In the genomic region with DNA sequence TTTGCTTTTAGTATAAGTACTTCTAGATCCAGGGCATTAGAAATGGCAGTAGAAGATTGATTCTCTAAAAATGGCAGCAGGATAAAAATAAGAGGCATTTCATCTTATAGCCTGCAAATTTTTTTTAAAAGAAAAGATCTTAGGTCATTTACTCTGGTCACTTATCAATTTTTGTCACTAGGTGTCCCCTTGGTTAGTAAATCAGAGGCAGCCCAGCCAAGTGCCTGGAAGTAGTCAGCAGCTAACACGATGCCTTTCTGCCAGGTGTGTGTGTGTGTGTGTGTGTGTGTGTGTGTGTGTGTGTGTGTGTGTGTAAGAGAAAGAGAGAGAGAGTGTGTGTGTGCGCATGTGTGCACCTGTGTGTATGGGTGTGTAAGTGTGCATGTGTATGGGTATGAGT, we compare ENCODE assay signal across 16 mouse cellular contexts. TPM values are rescaled to one million over a fixed set of nuclear protein-coding genes. Genes with fewer than 3 reads are reported as not detected.
DNase-seq lines count a peak whose midpoint lies in the region; ATAC-seq and TF ChIP-seq lines count a peak whose summit lies in the region.
"Had no signal": no experiment of that assay in that cellular context is flagged by ENCODE, and none has a peak within 500 bp of the region (broad histone marks: within the 10 kb centered on the region; RNA-seq: fewer than 3 reads in every experiment).

No protein-coding gene starts in this region.

- no peaks in the 10 kb centered on the region for H3K27me3 ChIP-seq in hindbrain, embryonic 16.5 days (replicated peaks; ENCODE audit: control insufficient read depth, insufficient read depth, low read length)
- no peaks in the 10 kb centered on the region for H3K27me3 ChIP-seq in hindbrain, embryonic 11.5 days (ENCODE audit: control insufficient read depth, insufficient read depth, low read length)
- no peaks in the 10 kb centered on the region for H3K27me3 ChIP-seq in lung, postnatal 0 days (replicated peaks; ENCODE audit: insufficient read depth, low read length)
- H3K27me3 ChIP-seq in midbrain, postnatal 0 days (ENCODE audit: insufficient read depth, low read length), result no peaks in the 10 kb centered on the region
- H3K27me3 ChIP-seq: heart, embryonic 13.5 days; hindbrain, embryonic 15.5 days; neural tube, embryonic 12.5 days had no signal

- H3K27ac ChIP-seq in hindbrain, embryonic 16.5 days (ENCODE audit: low read depth, low read length), result no peak overlapping the region
- no peak overlapping the region for H3K27ac ChIP-seq in hindbrain, embryonic 11.5 days (ENCODE audit: low read depth, low read length)
- H3K27ac ChIP-seq in lung, postnatal 0 days (ENCODE audit: low read length), result no peak overlapping the region
- no peak overlapping the region for H3K27ac ChIP-seq in midbrain, postnatal 0 days (ENCODE audit: low read depth, low read length)
- H3K27ac ChIP-seq in left cerebral cortex, adult 2 months, result no peak overlapping the region
- H3K27ac ChIP-seq: heart, embryonic 13.5 days; hindbrain, embryonic 15.5 days; neural tube, embryonic 12.5 days had no signal

- ATAC-seq in hindbrain, embryonic 16.5 days, result peak; percentile 17; the same call in 1 of the 2 replicates
- no peak for ATAC-seq in hindbrain, embryonic 11.5 days (ENCODE audit: low FRiP score)
- ATAC-seq in lung, postnatal 0 days, result no peak
- no peak for ATAC-seq in midbrain, postnatal 0 days (ENCODE audit: low FRiP score)

- TF ChIP-seq EP300 in lung, postnatal 0 days (IDR thresholded peaks at IDR 0.05), result no peak

- H3K4me2 ChIP-seq in hindbrain, embryonic 16.5 days (ENCODE audit: low read length), result no peak overlapping the region
- H3K4me2 ChIP-seq in hindbrain, embryonic 11.5 days (replicated peaks; ENCODE audit: low read depth, low read length), result no peak overlapping the region
- H3K4me2 ChIP-seq in lung, postnatal 0 days (replicated peaks; ENCODE audit: low read depth, low read length), result no peak overlapping the region
- H3K4me2 ChIP-seq in midbrain, postnatal 0 days (ENCODE audit: low read depth, low read length, poor library complexity, severe bottlenecking), result no peak overlapping the region
- H3K4me2 ChIP-seq: heart, embryonic 13.5 days; hindbrain, embryonic 15.5 days; neural tube, embryonic 12.5 days had no signal

- no peaks in the 10 kb centered on the region for H3K4me1 ChIP-seq in hindbrain, embryonic 16.5 days (ENCODE audit: control insufficient read depth, insufficient read depth, low read depth, low read length)
- no peaks in the 10 kb centered on the region for H3K4me1 ChIP-seq in hindbrain, embryonic 11.5 days (replicated peaks; ENCODE audit: control insufficient read depth, insufficient read depth, low read length)
- no peaks in the 10 kb centered on the region for H3K4me1 ChIP-seq in lung, postnatal 0 days (ENCODE audit: insufficient read depth, low read depth, low read length)
- H3K4me1 ChIP-seq in midbrain, postnatal 0 days (ENCODE audit: insufficient read depth, low read length), result no peaks in the 10 kb centered on the region
- H3K4me1 ChIP-seq: neural tube, embryonic 12.5 days had no signal

- peaks cover 3% of the 10 kb centered on the region; the same call in 1 of the 2 replicates for H3K9me3 ChIP-seq in hindbrain, embryonic 16.5 days (ENCODE audit: control insufficient read depth, low read length)
- H3K9me3 ChIP-seq in hindbrain, embryonic 11.5 days (ENCODE audit: control insufficient read depth, low read length), result no peaks in the 10 kb centered on the region
- H3K9me3 ChIP-seq in lung, postnatal 0 days (ENCODE audit: low read length), result no peaks in the 10 kb centered on the region
- no peaks in the 10 kb centered on the region for H3K9me3 ChIP-seq in midbrain, postnatal 0 days (ENCODE audit: low read length)
- H3K9me3 ChIP-seq: hindbrain, embryonic 15.5 days; neural tube, embryonic 12.5 days had no signal

- H3K9ac ChIP-seq in hindbrain, embryonic 16.5 days (ENCODE audit: low read depth, low read length), result no peak overlapping the region
- H3K9ac ChIP-seq in hindbrain, embryonic 11.5 days (ENCODE audit: low read depth, low read length), result no peak overlapping the region
- H3K9ac ChIP-seq in lung, postnatal 0 days (replicated peaks; ENCODE audit: low read depth), result no peak overlapping the region
- no peak overlapping the region for H3K9ac ChIP-seq in midbrain, postnatal 0 days (replicated peaks; ENCODE audit: low read length, poor library complexity, severe bottlenecking)
- H3K9ac ChIP-seq: heart, embryonic 13.5 days; hindbrain, embryonic 15.5 days; neural tube, embryonic 12.5 days had no signal

- 67% methylated on average over 2 of the region's 2 CpGs for WGBS in hindbrain, embryonic 16.5 days
- 82% methylated on average over 2 of the region's 2 CpGs for WGBS in hindbrain, embryonic 11.5 days
- 61% methylated on average over 2 of the region's 2 CpGs for WGBS in lung, postnatal 0 days
- WGBS in midbrain, postnatal 0 days, result 74% methylated on average over 2 of the region's 2 CpGs

- DNase-seq in hindbrain, embryonic 11.5 days (ENCODE audit: low spot score), result no peak
- DNase-seq in lung, postnatal 0 days (ENCODE audit: low spot score), result peak; percentile 31
- no peak for DNase-seq in lung, postnatal 14 days
- peak; percentile 13 for DNase-seq in NIH3T3 (ENCODE audit: low read depth)
- DNase-seq in midbrain, postnatal 0 days (ENCODE audit: low spot score), result no peak
- DNase-seq in yolk sac, embryonic 10.5 days (ENCODE audit: low spot score), result no peak
- DNase-seq in left cerebral cortex, adult 2 months (ENCODE audit: extremely low spot score in 1 of 2, low spot score in 2 of 2), result no peak
- DNase-seq: cerebellum, adult 9-11 months; thymus, adult 18-20 months had no signal

- intact Hi-C loops in left cerebral cortex, adult 2 months (cut with DNase I), result no loop called here

- H3K4me3 ChIP-seq in hindbrain, embryonic 16.5 days (ENCODE audit: low read length), result no peak overlapping the region
- H3K4me3 ChIP-seq in hindbrain, embryonic 11.5 days (ENCODE audit: low read depth, low read length), result no peak overlapping the region
- H3K4me3 ChIP-seq in lung, postnatal 0 days (ENCODE audit: low read depth, low read length), result no peak overlapping the region
- no peak overlapping the region for H3K4me3 ChIP-seq in midbrain, postnatal 0 days (ENCODE audit: low read depth, low read length)
- no peak overlapping the region for H3K4me3 ChIP-seq in left cerebral cortex, adult 2 months
- H3K4me3 ChIP-seq: heart, embryonic 13.5 days; hindbrain, embryonic 15.5 days; neural tube, embryonic 12.5 days had no signal

- H3K36me3 ChIP-seq in hindbrain, embryonic 16.5 days (ENCODE audit: control insufficient read depth, insufficient read depth, low read length), result no peaks in the 10 kb centered on the region
- H3K36me3 ChIP-seq in hindbrain, embryonic 11.5 days (ENCODE audit: control insufficient read depth, insufficient read depth, low read length), result no peaks in the 10 kb centered on the region
- no peaks in the 10 kb centered on the region for H3K36me3 ChIP-seq in lung, postnatal 0 days (ENCODE audit: insufficient read depth, low read length)
- no peaks in the 10 kb centered on the region for H3K36me3 ChIP-seq in midbrain, postnatal 0 days (ENCODE audit: insufficient read depth, low read length)
- H3K36me3 ChIP-seq: heart, embryonic 13.5 days; hindbrain, embryonic 15.5 days; neural tube, embryonic 12.5 days had no signal

- no peak for TF ChIP-seq CTCF in lung, postnatal 0 days (IDR thresholded peaks at IDR 0.05)
- peak; percentile 55 for TF ChIP-seq CTCF in midbrain, postnatal 0 days (IDR thresholded peaks at IDR 0.05)
- no peak for TF ChIP-seq CTCF in left cerebral cortex, adult 2 months (IDR thresholded peaks at IDR 0.05)

RNA-seq across cellular contexts. Expression of a gene that starts 28.4 kb away (rescaled TPM):
- 1.0 TPM in 1 of 2 replicates, not detected in the other for polyA plus RNA-seq in hindbrain, embryonic 16.5 days (2015; fragmentation: Nextera tagmentation; extraction: Ambion mirVana)
- polyA plus RNA-seq in hindbrain, embryonic 11.5 days (2014; fragmentation: Nextera tagmentation; extraction: Ambion mirVana), result 0.60 and 1.1 TPM in 2 replicates
- polyA plus RNA-seq in lung, postnatal 0 days (2015; fragmentation: Nextera tagmentation; extraction: Ambion mirVana), result not detected in 2 replicates
- 0.27 TPM in 1 of 2 replicates, not detected in the other for total RNA-seq in midbrain, postnatal 0 days (2014; rRNA removed)
- 0.26 and 0.28 TPM in 2 replicates for polyA plus RNA-seq in midbrain, postnatal 0 days (2015; fragmentation: Nextera tagmentation; extraction: Ambion mirVana)
- not detected for total RNA-seq in left cerebral cortex, adult 2 months (2021)
- total RNA-seq: left cerebral cortex, postnatal 36 days had no signal
- polyA plus RNA-seq: heart, embryonic 13.5 days; large intestine, adult 2 months; liver, embryonic 16.5 days had no signal

Comparison
In these comparisons a context has a peak if more than half of its experiments do, and no peak if none do; other contexts are left out.
1. DNase-seq: peak in lung, postnatal 0 days (single experiment) and NIH3T3 (single experiment); none in hindbrain, embryonic 11.5 days (single experiment), lung, postnatal 14 days (single experiment), midbrain, postnatal 0 days (single experiment), yolk sac, embryonic 10.5 days (single experiment) and left cerebral cortex, adult 2 months (0 of 2).